Mouse (Mus musculus): ENCODE results near the gene Gm17606. TPM values are rescaled to one million over a fixed set of nuclear protein-coding genes. Genes with fewer than 3 reads are reported as not detected.

Gene Gm17606
- not detected in 2 replicates for polyA plus RNA-seq (2014; fragmentation: Nextera tagmentation; extraction: Ambion mirVana)

DNA sequence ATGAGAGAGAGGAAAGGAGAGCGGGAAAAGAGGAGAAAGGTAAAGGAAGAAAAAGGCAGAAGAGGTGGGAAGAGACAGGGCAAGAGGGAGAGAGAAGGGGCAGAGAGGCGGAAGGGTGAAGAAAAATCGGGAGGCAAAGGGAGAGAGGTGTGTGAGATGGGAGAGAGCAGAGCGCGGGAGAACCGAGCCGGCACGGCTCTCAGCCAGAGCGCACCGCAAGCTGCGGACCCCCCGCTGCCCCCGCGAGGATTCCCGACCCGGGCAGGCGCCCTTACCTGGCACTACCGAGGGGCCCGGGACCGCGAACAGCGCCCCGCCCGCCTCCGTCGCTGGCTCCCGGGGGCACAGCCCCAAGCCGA lies at the start of gene Gm17606:
Gm17606 (plus strand) TSS at position 7 of the 359 bp plus-strand sequence.
- H3K4me3 ChIP-seq (ENCODE audit: low read depth, low read length), result peak within 1 kb of the TSS; percentile 76
- H3K9ac ChIP-seq (ENCODE audit: low read length), result peak within 1 kb of the TSS; percentile 92
- WGBS, result under 1% methylated on average over 28 of the region's 28 CpGs
- peak within 1 kb of the TSS; percentile 77 for H3K27ac ChIP-seq (ENCODE audit: low read depth, low read length)
- H3K9me3 ChIP-seq (ENCODE audit: control insufficient read depth, low read length), result no peaks in the 10 kb centered on the region
- H3K27me3 ChIP-seq (ENCODE audit: control insufficient read depth, insufficient read depth, low read length), result no peaks in the 10 kb centered on the region
- peaks cover 26% of the 10 kb centered on the region for H3K36me3 ChIP-seq (ENCODE audit: control insufficient read depth, insufficient read depth, low read length)
- DNase-seq (ENCODE audit: low spot score), result no peak
- peak; percentile 17 for ATAC-seq (ENCODE audit: insufficient read depth, low FRiP score, low TSS enrichment)
- H3K4me1 ChIP-seq (ENCODE audit: control insufficient read depth, insufficient read depth, low read length), result peaks cover 9% of the 10 kb centered on the region; the same call in 1 of the 2 replicates
- peak within 1 kb of the TSS; percentile 97 for H3K4me2 ChIP-seq (ENCODE audit: low read depth)

GRCm38 (mm10) chr14:54591056-54591455 lies 49.7 kb upstream of the Gm17606 start:
- Histone ChIP-seq H3K4me2 (ENCODE audit: low read depth) (no peak overlapping the region), H3K27me3 (ENCODE audit: control insufficient read depth, insufficient read depth, low read length) (no peaks in the 10 kb centered on the region), H3K4me1 (ENCODE audit: control insufficient read depth, insufficient read depth, low read length) (no peaks in the 10 kb centered on the region), H3K27ac (ENCODE audit: low read depth, low read length) (no peak overlapping the region), H3K9me3 (ENCODE audit: control insufficient read depth, low read length) (no peaks in the 10 kb centered on the region), H3K9ac (ENCODE audit: low read length) (no peak overlapping the region), H3K4me3 (ENCODE audit: low read depth, low read length) (no peak overlapping the region), H3K36me3 (ENCODE audit: control insufficient read depth, insufficient read depth, low read length) (no peaks in the 10 kb centered on the region)
- no peak for DNase-seq (ENCODE audit: low spot score)
- ATAC-seq (ENCODE audit: insufficient read depth, low FRiP score, low TSS enrichment), result no peak
- 93% methylated on average over 16 of the region's 16 CpGs for WGBS

DNA sequence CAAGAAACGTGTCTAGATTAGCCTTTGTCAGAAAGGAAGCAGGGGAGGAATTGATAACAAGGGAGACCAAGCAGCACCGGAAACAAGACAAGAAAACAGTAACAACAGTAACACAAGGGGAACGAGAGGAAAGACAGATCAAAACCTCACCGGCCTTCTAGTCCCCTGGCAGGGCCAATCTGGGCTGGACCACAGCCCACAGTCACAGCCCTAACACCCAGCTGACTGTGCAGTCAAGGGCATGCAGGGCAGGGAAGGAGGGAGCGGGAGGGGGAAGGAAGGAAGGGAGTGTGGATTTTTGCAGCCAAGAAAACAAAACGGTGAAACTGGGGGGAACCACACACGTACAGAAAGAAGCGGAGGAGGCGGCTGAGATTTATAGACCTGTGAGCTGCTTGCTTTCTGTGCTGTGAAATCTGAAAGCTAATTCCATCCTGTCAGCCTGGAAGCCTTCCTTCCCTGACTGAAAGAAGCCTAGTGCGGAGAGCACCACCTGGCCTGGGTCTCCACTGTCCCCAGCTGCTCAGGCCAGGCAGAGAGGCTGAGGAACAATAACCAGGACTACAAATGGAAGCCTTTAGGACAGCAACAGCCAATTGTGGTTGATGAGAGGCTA lies 48.3 kb upstream of the Gm17606 start:
- no peak overlapping the region for H3K4me3 ChIP-seq (ENCODE audit: low read depth, low read length)
- no peaks in the 10 kb centered on the region for H3K9me3 ChIP-seq (ENCODE audit: control insufficient read depth, low read length)
- no peak overlapping the region for H3K9ac ChIP-seq (ENCODE audit: low read length)
- no peaks in the 10 kb centered on the region for H3K36me3 ChIP-seq (ENCODE audit: control insufficient read depth, insufficient read depth, low read length)
- no peaks in the 10 kb centered on the region for H3K27me3 ChIP-seq (ENCODE audit: control insufficient read depth, insufficient read depth, low read length)
- 62% methylated on average over 10 of the region's 10 CpGs for WGBS
- H3K4me2 ChIP-seq (ENCODE audit: low read depth), result no peak overlapping the region
- no peaks in the 10 kb centered on the region for H3K4me1 ChIP-seq (ENCODE audit: control insufficient read depth, insufficient read depth, low read length)
- 0 out of 2 replicates have a peak, but pooled peaks have one; percentile 45 for ATAC-seq (ENCODE audit: insufficient read depth, low FRiP score, low TSS enrichment)
- no peak for DNase-seq (ENCODE audit: low spot score)
- no peak overlapping the region for H3K27ac ChIP-seq (ENCODE audit: low read depth, low read length)

DNA sequence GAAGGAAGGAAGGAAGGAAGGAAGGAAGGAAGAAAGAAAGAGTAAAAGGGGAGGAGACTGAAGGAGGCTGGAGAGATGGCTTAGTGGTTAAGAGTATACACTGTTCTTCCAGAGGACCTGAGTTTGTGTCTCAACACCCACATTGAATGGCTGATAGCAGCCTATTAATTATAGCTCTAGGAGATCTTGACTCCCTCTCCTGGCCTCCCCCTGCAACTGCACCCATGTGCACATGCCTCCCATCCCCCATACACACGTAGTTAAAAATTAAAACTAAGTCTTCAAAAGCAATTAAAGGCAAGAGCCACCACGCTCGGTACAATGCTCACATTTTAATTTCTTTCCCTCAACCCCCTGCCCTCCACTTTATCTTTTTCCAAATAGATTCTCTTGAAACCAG lies 46.7 kb upstream of the Gm17606 start:
- H3K4me1 ChIP-seq (ENCODE audit: control insufficient read depth, insufficient read depth, low read length), result no peaks in the 10 kb centered on the region
- ATAC-seq (ENCODE audit: insufficient read depth, low FRiP score, low TSS enrichment), result no peak
- H3K27ac ChIP-seq (ENCODE audit: low read depth, low read length), result no peak overlapping the region
- no peak overlapping the region for H3K9ac ChIP-seq (ENCODE audit: low read length)
- no peaks in the 10 kb centered on the region for H3K27me3 ChIP-seq (ENCODE audit: control insufficient read depth, insufficient read depth, low read length)
- 95% methylated on average over 3 of the region's 3 CpGs for WGBS
- no peaks in the 10 kb centered on the region for H3K9me3 ChIP-seq (ENCODE audit: control insufficient read depth, low read length)
- DNase-seq (ENCODE audit: low spot score), result no peak
- H3K4me3 ChIP-seq (ENCODE audit: low read depth, low read length), result no peak overlapping the region
- no peaks in the 10 kb centered on the region for H3K36me3 ChIP-seq (ENCODE audit: control insufficient read depth, insufficient read depth, low read length)
- H3K4me2 ChIP-seq (ENCODE audit: low read depth), result no peak overlapping the region

DNA sequence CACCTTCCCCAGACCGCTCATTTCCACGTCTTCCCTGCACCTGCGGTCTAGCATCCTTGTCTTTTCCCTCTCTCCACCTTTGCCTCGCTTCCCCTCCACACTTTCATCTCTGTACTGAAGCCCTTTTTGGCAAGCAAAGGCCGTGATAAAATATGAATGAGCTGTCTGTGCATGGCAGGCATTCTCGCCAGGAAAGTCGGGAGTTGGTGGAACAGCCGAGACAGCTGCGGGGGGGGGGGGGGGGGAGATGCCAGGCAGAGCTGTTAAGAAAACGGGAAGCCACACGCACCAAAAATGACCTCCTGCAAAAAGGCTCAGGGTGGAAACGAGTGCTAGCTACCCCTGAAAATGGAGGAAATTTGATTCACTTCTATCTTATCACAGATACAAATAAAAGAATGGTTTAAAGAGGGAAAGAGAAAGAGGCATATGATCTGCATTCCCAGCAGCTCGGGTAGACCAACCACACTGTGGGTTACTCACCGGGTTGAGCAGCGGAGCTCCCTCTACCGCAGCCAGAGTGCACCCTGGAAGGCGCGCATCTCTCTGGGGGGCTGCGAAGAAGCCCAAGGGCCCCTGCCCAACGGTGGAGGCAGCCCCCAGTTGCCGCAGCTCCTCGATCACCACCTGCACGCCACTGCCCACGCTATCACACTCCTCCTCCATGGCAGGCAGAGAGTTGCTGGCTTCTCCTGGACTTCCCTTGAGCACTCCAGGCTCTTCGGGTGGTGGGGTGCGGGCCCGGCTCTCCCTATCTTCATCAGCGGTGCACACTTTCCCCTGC lies 45.9 kb upstream of the Gm17606 start:
- WGBS, result 72% methylated on average over 28 of the region's 28 CpGs
- H3K4me1 ChIP-seq (ENCODE audit: control insufficient read depth, insufficient read depth, low read length), result no peaks in the 10 kb centered on the region
- H3K36me3 ChIP-seq (ENCODE audit: control insufficient read depth, insufficient read depth, low read length), result no peaks in the 10 kb centered on the region
- H3K9me3 ChIP-seq (ENCODE audit: control insufficient read depth, low read length), result no peaks in the 10 kb centered on the region
- H3K4me2 ChIP-seq (ENCODE audit: low read depth), result no peak overlapping the region
- ATAC-seq (ENCODE audit: insufficient read depth, low FRiP score, low TSS enrichment) (no peak), DNase-seq (ENCODE audit: low spot score) (no peak)
- no peaks in the 10 kb centered on the region for H3K27me3 ChIP-seq (ENCODE audit: control insufficient read depth, insufficient read depth, low read length)
- H3K27ac ChIP-seq (ENCODE audit: low read depth, low read length), result no peak overlapping the region
- no peak overlapping the region for H3K9ac ChIP-seq (ENCODE audit: low read length)
- no peak overlapping the region for H3K4me3 ChIP-seq (ENCODE audit: low read depth, low read length)

GRCm38 (mm10) chr14:54597084-54597483 lies 43.7 kb upstream of the Gm17606 start:
- WGBS, result 79% methylated on average over 7 of the region's 7 CpGs
- Histone ChIP-seq H3K27me3 (ENCODE audit: control insufficient read depth, insufficient read depth, low read length) (no peaks in the 10 kb centered on the region), H3K4me3 (ENCODE audit: low read depth, low read length) (no peak overlapping the region), H3K4me2 (ENCODE audit: low read depth) (no peak overlapping the region), H3K9me3 (ENCODE audit: control insufficient read depth, low read length) (no peaks in the 10 kb centered on the region), H3K4me1 (ENCODE audit: control insufficient read depth, insufficient read depth, low read length) (no peaks in the 10 kb centered on the region), H3K27ac (ENCODE audit: low read depth, low read length) (no peak overlapping the region), H3K9ac (ENCODE audit: low read length) (no peak overlapping the region), H3K36me3 (ENCODE audit: control insufficient read depth, insufficient read depth, low read length) (no peaks in the 10 kb centered on the region)
- ATAC-seq (ENCODE audit: insufficient read depth, low FRiP score, low TSS enrichment) (no peak), DNase-seq (ENCODE audit: low spot score) (no peak)

DNA sequence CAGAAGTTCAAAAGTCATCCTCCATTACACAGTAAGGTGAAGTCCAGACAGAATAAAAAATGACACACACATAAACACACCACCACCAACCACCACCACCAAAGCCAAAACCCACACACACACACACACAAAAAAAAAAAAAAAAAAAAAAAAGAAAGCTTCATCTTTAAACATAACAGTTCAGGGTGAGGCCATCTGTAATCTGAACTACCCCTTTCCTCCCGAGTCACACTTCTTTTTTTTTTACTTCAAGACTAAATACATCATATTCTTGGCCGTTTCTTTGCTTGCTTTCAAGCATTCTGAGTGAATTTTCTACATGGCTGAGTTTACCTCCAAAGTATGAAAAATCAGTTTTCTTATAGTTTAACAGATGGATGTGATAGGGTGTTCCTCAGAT lies 39.2 kb upstream of the Gm17606 start:
- WGBS, result 79% methylated on average over 2 of the region's 2 CpGs
- no peak overlapping the region for H3K9ac ChIP-seq (ENCODE audit: low read length)
- no peaks in the 10 kb centered on the region for H3K9me3 ChIP-seq (ENCODE audit: control insufficient read depth, low read length)
- H3K36me3 ChIP-seq (ENCODE audit: control insufficient read depth, insufficient read depth, low read length), result no peaks in the 10 kb centered on the region
- DNase-seq (ENCODE audit: low spot score) (no peak), ATAC-seq (ENCODE audit: insufficient read depth, low FRiP score, low TSS enrichment) (no peak)
- no peak overlapping the region for H3K4me2 ChIP-seq (ENCODE audit: low read depth)
- H3K27me3 ChIP-seq (ENCODE audit: control insufficient read depth, insufficient read depth, low read length), result no peaks in the 10 kb centered on the region
- H3K4me1 ChIP-seq (ENCODE audit: control insufficient read depth, insufficient read depth, low read length), result peaks cover 9% of the 10 kb centered on the region
- H3K4me3 ChIP-seq (ENCODE audit: low read depth, low read length), result no peak overlapping the region
- H3K27ac ChIP-seq (ENCODE audit: low read depth, low read length), result no peak overlapping the region

DNA sequence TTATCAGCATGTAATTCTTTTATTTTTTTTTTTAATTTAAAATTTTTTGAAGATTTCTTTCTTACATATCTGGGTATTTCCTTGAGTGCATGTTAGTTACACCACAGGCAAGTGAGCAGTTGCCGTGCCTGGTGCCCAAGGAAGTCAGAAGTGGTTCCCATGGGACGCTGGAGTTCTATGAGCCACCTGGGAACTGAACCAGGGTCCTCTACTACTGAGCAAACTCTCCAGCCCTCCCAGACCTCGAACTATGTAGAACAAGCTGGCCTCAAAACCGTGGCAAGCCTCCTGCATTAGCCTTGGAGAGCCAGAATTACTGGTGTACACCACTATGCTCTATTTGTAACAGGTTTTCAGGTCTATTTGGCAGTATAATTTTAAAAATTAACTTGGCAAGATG lies 38.1 kb upstream of the Gm17606 start:
- DNase-seq (ENCODE audit: low spot score) (no peak), ATAC-seq (ENCODE audit: insufficient read depth, low FRiP score, low TSS enrichment) (no peak)
- H3K9ac ChIP-seq (ENCODE audit: low read length), result peak overlapping the region; percentile 90; the same call in 1 of the 2 replicates
- H3K4me1 ChIP-seq (ENCODE audit: control insufficient read depth, insufficient read depth, low read length), result peaks cover 9% of the 10 kb centered on the region
- WGBS, result 51% methylated on average over 4 of the region's 4 CpGs
- H3K4me3 ChIP-seq (ENCODE audit: low read depth, low read length), result peak overlapping the region; percentile 62; the same call in 1 of the 2 replicates
- no peaks in the 10 kb centered on the region for H3K9me3 ChIP-seq (ENCODE audit: control insufficient read depth, low read length)
- H3K27me3 ChIP-seq (ENCODE audit: control insufficient read depth, insufficient read depth, low read length), result no peaks in the 10 kb centered on the region
- peak overlapping the region; percentile 82 for H3K27ac ChIP-seq (ENCODE audit: low read depth, low read length)
- H3K36me3 ChIP-seq (ENCODE audit: control insufficient read depth, insufficient read depth, low read length), result no peaks in the 10 kb centered on the region
- H3K4me2 ChIP-seq (ENCODE audit: low read depth), result peak overlapping the region; percentile 50

All from neural tube, embryonic 11.5 days (tissue).